Mouse (Mus musculus) olfactory bulb, adult 2 months (tissue): ENCODE measurements around the gene Atn1. TPM values are rescaled to one million over a fixed set of nuclear protein-coding genes. Genes with fewer than 3 reads are reported as not detected.
A peak's percentile ranks its signal among the peaks of the same experiment; 100 is the strongest.

Experiments
- H3K27ac ChIP-seq: fragments of 200-500 bp; 2 replicates; pipeline ENCODE4 v1.5.1; 2012; ENCODE audit warnings: low read depth, low read length; ENCODE audit not compliant: insufficient read depth
- H3K4me1 ChIP-seq: fragments of 200-500 bp; 2 replicates; pipeline ENCODE4 v1.6.1; 2012; ENCODE audit warnings: low read length; ENCODE audit not compliant: control insufficient read depth, insufficient read depth
- H3K4me3 ChIP-seq: fragments of 200-500 bp; 2 replicates; pipeline ENCODE4 v1.5.1; 2012; ENCODE audit warnings: mild to moderate bottlenecking, low read depth, low read length, moderate library complexity; ENCODE audit not compliant: insufficient read depth
- CTCF ChIP-seq: fragments of 200-500 bp; IDR thresholded peaks from 2 replicates; pipeline ENCODE4 v1.5.1; 2012; ENCODE audit warnings: low read depth, mild to moderate bottlenecking, low read length, moderate library complexity; ENCODE audit not compliant: insufficient read depth
- POLR2A ChIP-seq: fragments of 200-500 bp; IDR thresholded peaks from 2 replicates; pipeline ENCODE4 v1.6.1; 2012; ENCODE audit warnings: mild to moderate bottlenecking, low read depth, low read length, moderate library complexity; ENCODE audit not compliant: insufficient read depth
- WGBS: fragments of 180-500 bp; shearing (Covaris S2); methylation state at CpG from one replicate; pipeline ENCODE4 v1.1.7; 2018; 5-methylcytosine and 5-hydroxymethylcytosine counted together
- polyA plus RNA-seq: library from polyadenylated mRNA; stranded (reverse); fragments of >200 nt; gene quantifications from 2 replicates; pipeline ENCODE4 v1.2.4, GENCODE M21; 2012; ENCODE audit warnings: low replicate concordance; ENCODE audit not compliant: missing spikeins, insufficient read depth, insufficient read length

Gene Atn1
- polyA plus RNA-seq, 1 experiment: not detected

DNA sequence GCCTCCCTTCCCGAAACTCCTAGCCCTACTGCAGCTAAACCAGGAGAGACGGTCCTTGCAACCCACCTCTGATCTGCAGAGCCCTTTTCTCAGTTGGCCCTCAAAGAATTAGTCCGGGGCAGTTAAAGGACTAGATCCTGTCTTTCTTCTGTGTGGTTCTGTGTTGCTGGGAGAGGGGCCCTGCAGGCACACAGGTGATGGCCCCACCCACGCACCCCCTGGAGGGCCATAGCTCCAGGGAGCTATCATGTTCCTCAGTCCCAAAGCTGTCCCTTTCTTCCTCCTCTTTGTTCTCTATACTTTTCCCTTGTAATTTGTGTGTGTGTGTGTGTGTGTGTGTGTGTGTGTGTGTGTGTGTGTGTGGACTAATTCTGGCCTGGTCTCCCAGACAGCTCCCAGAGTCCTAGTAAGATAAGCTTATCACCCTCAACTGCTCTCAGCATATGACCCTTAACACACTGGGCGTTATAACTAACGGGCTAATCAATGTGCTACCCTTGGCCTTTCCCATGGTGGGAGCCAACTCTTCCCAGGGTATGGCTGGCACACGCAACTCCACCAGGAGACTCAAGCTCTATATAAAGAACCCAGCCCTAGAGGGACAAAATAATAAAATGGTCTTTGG is 36.9 kb downstream of the Atn1 start:
- Histone ChIP-seq H3K4me3 (no peak overlapping the region), H3K27ac (no peak overlapping the region), H3K4me1 (0 out of 2 replicates have a peak, but pooled peaks cover 3% of the 10 kb centered on the region)
- no peak for TF ChIP-seq CTCF
- no peak for TF ChIP-seq POLR2A
- WGBS: 78% methylated on average over 7 of the region's 7 CpGs

DNA sequence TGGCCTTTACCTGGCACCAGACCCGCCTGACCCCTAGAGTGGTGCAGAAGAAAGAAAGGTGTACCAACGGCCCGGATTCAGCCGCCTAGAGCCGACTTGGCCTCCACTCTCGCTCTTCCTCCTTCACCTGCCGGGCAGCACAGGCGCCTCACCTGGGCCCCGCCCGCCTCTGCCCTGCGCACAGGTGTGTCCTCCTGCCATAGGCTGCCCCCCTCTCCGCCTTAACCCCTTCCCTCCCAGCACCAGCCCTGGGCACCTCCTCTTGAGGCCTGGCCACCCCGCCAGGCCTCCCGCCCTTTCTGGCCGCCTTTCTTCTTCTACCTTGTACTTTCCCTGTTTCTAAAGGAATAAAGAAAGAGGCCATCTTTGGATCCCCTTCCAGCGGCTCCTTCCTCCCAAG is 37.6 kb downstream of the Atn1 start:
- Histone ChIP-seq H3K27ac (no peak overlapping the region), H3K4me3 (no peak overlapping the region), H3K4me1 (peaks cover 6% of the 10 kb centered on the region; the same call in 1 of the 2 replicates)
- WGBS: 74% methylated on average over 16 of the region's 16 CpGs
- no peak for TF ChIP-seq CTCF

DNA sequence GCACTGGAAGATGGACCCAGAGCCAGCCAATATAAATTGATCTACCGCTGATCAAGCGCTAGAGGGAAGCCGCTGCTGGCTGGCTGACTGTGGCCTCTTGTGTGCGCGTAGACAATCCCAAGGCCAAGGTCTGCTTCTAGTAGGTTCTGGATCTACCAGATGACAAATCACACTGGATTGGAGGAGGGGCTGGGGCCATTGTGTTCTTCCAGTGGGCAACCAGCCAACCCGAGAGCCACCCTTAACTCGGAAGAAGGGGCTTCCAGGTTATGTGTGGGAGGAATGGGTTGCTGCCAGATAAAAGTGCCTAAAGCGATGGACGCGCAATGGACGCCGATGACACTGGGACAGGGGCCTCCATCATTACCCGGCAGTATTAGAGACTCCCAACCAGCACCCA is 38.4 kb downstream of the Atn1 start:
- TF ChIP-seq POLR2A (no peak), CTCF (no peak)
- H3K27ac ChIP-seq: no peak overlapping the region
- H3K4me3 ChIP-seq: no peak overlapping the region
- peaks cover 9% of the 10 kb centered on the region for H3K4me1 ChIP-seq
- WGBS: 84% methylated on average over 13 of the region's 13 CpGs

DNA sequence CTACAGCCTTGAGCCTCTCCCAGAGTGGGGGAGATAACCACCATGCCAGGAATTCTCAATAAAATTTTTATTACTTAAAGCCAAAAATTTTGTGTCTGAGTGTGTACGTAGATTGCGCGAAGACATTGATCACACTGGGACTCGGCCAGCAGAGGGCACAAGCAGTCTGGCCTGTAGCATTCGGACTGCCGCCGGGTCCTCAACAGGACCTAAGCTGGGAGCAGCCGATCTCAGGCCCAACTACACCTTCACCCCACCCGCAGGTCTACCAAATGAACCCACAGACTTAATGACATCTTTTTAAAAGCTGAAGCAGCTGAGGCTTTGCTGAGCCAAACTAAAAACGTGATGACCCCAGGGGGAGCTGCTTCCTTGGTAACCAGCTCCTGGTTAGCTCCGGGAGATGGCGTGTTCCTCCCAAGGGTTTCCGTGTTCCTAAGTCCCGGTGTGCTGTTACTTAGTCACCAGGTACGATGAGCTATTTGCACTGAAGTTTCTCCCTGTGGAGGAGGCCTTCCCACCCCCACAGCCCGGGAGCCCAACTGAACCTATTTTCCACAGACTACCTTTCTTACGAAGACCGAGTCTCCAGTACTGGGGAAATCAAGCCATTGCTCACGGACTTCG is 39.3 kb downstream of the Atn1 start:
- Histone ChIP-seq H3K4me1 (peaks cover 12% of the 10 kb centered on the region), H3K27ac (no peak overlapping the region; the same call in 1 of the 2 replicates), H3K4me3 (no peak overlapping the region)
- 46% methylated on average over 20 of the region's 20 CpGs for WGBS
- TF ChIP-seq POLR2A (no peak), CTCF (no peak)

DNA sequence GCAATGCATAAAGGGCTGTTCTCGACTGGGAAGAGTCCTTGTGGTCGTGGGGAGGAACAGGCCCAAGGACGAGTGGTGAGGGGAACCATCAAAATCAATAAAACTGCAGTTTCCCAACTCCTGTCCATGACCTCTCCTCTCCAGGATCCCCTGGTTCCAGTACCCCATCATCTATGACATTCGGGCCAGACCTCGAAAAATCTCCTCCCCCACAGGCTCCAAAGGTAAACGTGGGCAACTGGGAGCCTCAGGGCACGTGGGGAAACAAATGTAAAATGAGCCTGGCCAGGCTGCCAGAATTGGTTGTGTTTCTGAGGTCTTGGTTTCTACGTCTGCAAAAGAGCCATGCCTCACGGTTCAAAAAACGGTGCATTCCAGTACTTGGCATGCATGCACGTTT is 43.4 kb downstream of the Atn1 start:
- WGBS: 11% methylated on average over 11 of the region's 11 CpGs
- peaks cover 15% of the 10 kb centered on the region for H3K4me1 ChIP-seq
- no peak overlapping the region for H3K27ac ChIP-seq
- no peak for TF ChIP-seq POLR2A
- TF ChIP-seq CTCF: no peak
- H3K4me3 ChIP-seq: peak overlapping the region; percentile 66

DNA sequence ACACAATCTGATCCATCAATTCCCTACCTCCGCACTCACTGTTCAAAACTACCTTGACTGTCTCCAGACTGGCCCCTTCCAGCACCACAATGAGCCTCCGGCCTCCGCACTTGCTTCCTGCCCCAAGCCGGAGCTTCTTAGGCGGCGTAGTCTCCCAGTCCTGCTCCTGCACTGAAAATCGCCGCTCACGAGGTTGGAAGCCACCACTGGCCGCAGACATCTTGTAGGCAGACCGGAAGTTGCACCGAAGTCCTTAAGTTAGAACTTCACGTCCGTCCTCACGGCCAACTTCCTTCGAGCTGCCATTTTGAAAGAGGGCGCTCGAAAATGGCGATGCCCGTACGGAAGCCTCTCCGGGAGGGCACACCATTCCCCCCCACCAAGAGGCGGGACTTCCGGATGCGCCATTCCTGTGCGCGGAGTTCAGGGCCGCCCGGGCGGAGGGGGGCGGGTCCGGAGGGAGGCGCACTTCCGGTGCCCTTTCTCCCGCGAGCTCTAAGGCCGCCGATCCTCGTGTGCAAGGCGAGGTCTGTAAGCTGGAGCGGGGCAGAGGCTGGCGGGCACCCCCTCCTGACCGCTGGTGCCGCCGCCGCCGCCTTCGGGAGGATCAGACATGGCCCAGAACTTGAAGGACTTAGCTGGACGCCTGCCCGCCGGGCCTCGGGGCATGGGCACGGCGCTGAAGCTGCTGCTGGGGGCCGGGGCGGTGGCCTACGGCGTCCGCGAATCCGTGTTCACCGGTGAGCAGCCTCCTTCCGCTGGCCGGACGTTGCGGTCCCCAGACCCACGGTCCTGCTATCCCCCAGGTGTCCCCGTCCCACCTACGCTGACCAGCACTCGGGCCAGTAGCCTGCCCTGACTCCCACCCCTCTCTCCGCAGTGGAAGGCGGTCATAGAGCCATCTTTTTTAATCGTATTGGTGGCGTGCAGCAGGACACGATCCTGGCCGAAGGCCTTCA is 44.2 kb downstream of the Atn1 start, which contains the start of the genes Emg1 and Phb2:
TSS of gene Emg1 (minus strand) at position 355 of the 959 bp plus-strand sequence.
TSS of gene Phb2 (plus strand) at position 513 of the 959 bp plus-strand sequence.
- WGBS: under 1% methylated on average over 76 of the region's 76 CpGs
- peaks cover 14% of the 10 kb centered on the region for H3K4me1 ChIP-seq
- H3K27ac ChIP-seq: no peak within 1 kb of the TSS
- TF ChIP-seq POLR2A: peak; percentile 18; the same call in 1 of the 2 replicates
- TF ChIP-seq CTCF: no peak
- peak within 1 kb of the TSS; percentile 91 for H3K4me3 ChIP-seq

DNA sequence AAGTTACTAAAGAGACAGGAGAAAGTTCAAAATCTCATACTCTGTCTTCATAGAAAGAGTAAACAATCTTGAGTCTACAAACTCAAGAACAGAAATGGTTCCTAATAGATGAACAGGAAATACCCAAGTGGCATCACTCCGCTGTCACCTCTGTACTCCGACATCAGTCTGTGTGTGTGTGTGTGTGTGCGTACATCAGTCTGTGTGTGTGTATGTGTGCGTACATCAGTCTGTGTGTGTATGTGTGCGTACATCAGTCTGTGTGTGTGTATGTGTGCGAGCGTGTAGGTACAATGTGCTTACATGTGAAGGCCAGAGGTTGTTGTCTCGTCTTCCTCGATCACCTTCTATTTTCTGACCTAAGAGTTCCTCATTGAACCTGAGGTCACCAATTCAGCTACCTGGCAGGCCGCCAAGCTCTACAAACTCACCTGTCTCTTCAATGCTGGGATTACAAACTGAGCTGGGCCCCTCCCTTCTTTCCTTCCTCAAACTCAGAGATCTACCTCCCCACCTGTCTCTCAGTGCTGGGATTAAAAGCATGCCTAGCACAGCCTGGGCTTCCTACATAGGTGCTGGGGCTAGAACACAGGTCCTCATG is 47.9 kb downstream of the Atn1 start:
- Histone ChIP-seq H3K4me1 (peaks cover 9% of the 10 kb centered on the region), H3K4me3 (no peak overlapping the region), H3K27ac (no peak overlapping the region)
- WGBS: 91% methylated on average over 10 of the region's 10 CpGs
- TF ChIP-seq CTCF: no peak
- TF ChIP-seq POLR2A: no peak

DNA sequence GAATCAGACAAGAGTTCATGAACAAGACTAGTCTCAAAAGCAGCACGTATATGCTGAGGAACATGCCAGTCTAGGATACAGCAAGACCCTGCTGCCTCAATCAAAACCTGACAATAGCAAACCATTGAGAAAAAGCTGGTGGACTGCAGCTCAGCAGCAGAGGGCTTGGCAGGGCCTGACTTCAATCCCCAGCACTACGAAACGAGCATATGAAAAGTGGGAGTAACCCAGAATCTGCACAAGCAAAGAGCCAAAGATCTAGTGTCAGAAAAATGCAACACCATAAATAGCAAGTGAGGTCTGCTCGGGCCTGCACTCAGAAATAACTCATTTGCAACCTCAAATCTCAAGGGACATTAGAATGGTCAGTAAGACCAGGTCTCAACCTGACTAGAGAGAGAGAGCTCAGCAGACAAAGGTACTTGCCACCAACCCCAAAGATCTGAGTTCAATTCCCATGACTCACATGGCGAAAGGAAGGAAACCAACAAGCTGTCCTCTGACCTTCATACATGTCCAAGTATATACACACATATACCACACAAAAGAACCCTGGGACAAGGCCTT is 50.2 kb downstream of the Atn1 start:
- Histone ChIP-seq H3K4me1 (peaks cover 3% of the 10 kb centered on the region), H3K27ac (no peak overlapping the region), H3K4me3 (no peak overlapping the region)
- TF ChIP-seq POLR2A (no peak), CTCF (no peak)
- WGBS: 68% methylated on average over 5 of the region's 5 CpGs
